Mouse (Mus musculus) ovary, postnatal 10 days (tissue): ENCODE data around the gene Flrt3.

Source experiments
- DNase-seq: peaks from one replicate; pipeline ENCODE4 v3.0.0; 2022; ENCODE audit warnings: low spot score

Flrt3 gene

GRCm38 (mm10) chr2:140653481-140653880, 17.8 kb downstream of the Flrt3 start:
- DNase-seq: no peak

- DNase-seq: no peak
These were observed 49.4 kb downstream of the Flrt3 start for GRCm38 (mm10) chr2:140621730-140622337.

- no peak for DNase-seq
These were observed 55.8 kb downstream of the Flrt3 start for GRCm38 (mm10) chr2:140615451-140615850.
